Mouse (Mus musculus) heart, embryonic 14.5 days (tissue): ENCODE data around the gene Prkacb. TPM values are rescaled to one million over a fixed set of nuclear protein-coding genes. Genes with fewer than 3 reads are reported as not detected.

Source experiments
- ATAC-seq: fragments of 200-750 bp; cut with Nextera tagmentation; 2 replicates; pipeline ENCODE4 v1.8.0; 2017; ENCODE audit warnings: low read depth, moderate TSS enrichment; ENCODE audit not compliant: insufficient number of reproducible peaks, insufficient read depth, low FRiP score
- H3K27ac ChIP-seq, 2 experiments: fragments of 200-500 bp in 1 of 2; fragments of 300-500 bp in 1 of 2; sonication (generic) in 1 of 2; replicated peaks in 1 of 2; 2 replicates each; pipeline ENCODE4 v1.5.1; 2012 to 2014; ENCODE audit warnings: low read depth in 2 of 2, low read length in 2 of 2, control low read depth in 1 of 2, mild to moderate bottlenecking in 1 of 2, mixed read lengths in 1 of 2; ENCODE audit not compliant: control insufficient read depth in 1 of 2, insufficient read depth in 1 of 2
- H3K27me3 ChIP-seq: fragments of 300-500 bp; sonication (generic); 2 replicates; pipeline ENCODE4 v1.6.1; 2014; ENCODE audit warnings: mild to moderate bottlenecking, low read length, control low read depth; ENCODE audit not compliant: control insufficient read depth, insufficient read depth
- H3K36me3 ChIP-seq: fragments of 300-500 bp; sonication (generic); 2 replicates; pipeline ENCODE4 v1.6.1; 2014; ENCODE audit warnings: mild to moderate bottlenecking, control low read depth, low read length, mixed read lengths; ENCODE audit not compliant: control insufficient read depth, insufficient read depth
- H3K4me1 ChIP-seq, 2 experiments: fragments of 200-500 bp in 1 of 2; fragments of 300-500 bp in 1 of 2; sonication (generic) in 1 of 2; 2 replicates each; pipeline ENCODE4 v1.6.1; 2012 to 2014; ENCODE audit warnings: low read length in 2 of 2, control low read depth in 1 of 2, mixed read lengths in 1 of 2; ENCODE audit not compliant: control insufficient read depth in 2 of 2, insufficient read depth in 2 of 2
- H3K4me2 ChIP-seq: fragments of 300-500 bp; sonication (generic); 2 replicates; pipeline ENCODE4 v1.6.1; 2014; ENCODE audit warnings: mild to moderate bottlenecking, low read length
- H3K4me3 ChIP-seq, 2 experiments: fragments of 200-500 bp in 1 of 2; fragments of 300-500 bp in 1 of 2; sonication (generic) in 1 of 2; 2 replicates each; pipeline ENCODE4 v1.5.1; 2012 to 2014; ENCODE audit warnings: low read length in 2 of 2, mild to moderate bottlenecking in 2 of 2, control low read depth in 1 of 2, low read depth in 1 of 2, moderate library complexity in 1 of 2; ENCODE audit not compliant: control insufficient read depth in 1 of 2, insufficient read depth in 1 of 2
- H3K9ac ChIP-seq: fragments of 300-500 bp; sonication (generic); 2 replicates; pipeline ENCODE4 v1.6.1; 2014; ENCODE audit warnings: mild to moderate bottlenecking, low read length
- H3K9me3 ChIP-seq: fragments of 300-500 bp; sonication (generic); 2 replicates; pipeline ENCODE4 v1.6.1; 2016; ENCODE audit warnings: low read length, control low read depth; ENCODE audit not compliant: control insufficient read depth
- WGBS: fragments of 180-500 bp; shearing (Covaris S2); extraction: QIAGEN DNeasy Blood & Tissue Kit; methylation state at CpG from one replicate; pipeline ENCODE4 v1.1.7; 2014; 5-methylcytosine and 5-hydroxymethylcytosine counted together
- polyA plus RNA-seq: library from polyadenylated mRNA; unstranded; fragments of >200 nt; fragmentation: Nextera tagmentation; extraction: Ambion mirVana; gene quantifications from 2 replicates; pipeline ENCODE4 v1.2.1, GENCODE M21; 2014

The Prkacb gene
- polyA plus RNA-seq, 1 experiment from 2014 or later, result 59.0 TPM

- H3K9me3 ChIP-seq, result no peaks in the 10 kb centered on the region
- no peaks in the 10 kb centered on the region for H3K27me3 ChIP-seq
- no peak overlapping the region for H3K4me3 ChIP-seq
- 77% methylated on average over 3 of the region's 3 CpGs for WGBS
- no peak overlapping the region for H3K9ac ChIP-seq
- no peak overlapping the region for H3K27ac ChIP-seq
- peaks cover 9% of the 10 kb centered on the region for H3K36me3 ChIP-seq
- no peak for ATAC-seq
- no peaks in the 10 kb centered on the region for H3K4me1 ChIP-seq
- H3K4me2 ChIP-seq, result no peak overlapping the region
Observed at GRCm38 (mm10) chr3:146792144-146792748, 20.5 kb downstream of the Prkacb start.

GRCm38 (mm10) chr3:146784233-146784632, 28.6 kb downstream of the Prkacb start:
- Histone ChIP-seq H3K4me1 (peaks cover 5 to 11% of the 10 kb centered on the region in 2 experiments; a peak in 3 of 4 replicates), H3K4me3 (no peak overlapping the region), H3K9ac (no peak overlapping the region), H3K9me3 (no peaks in the 10 kb centered on the region), H3K27me3 (no peaks in the 10 kb centered on the region), H3K27ac (no peak overlapping the region), H3K4me2 (no peak overlapping the region), H3K36me3 (no peaks in the 10 kb centered on the region)
- ATAC-seq, result no peak
- WGBS, result 73% methylated on average over 3 of the region's 3 CpGs

- H3K27ac ChIP-seq, result no peak overlapping the region
- H3K27me3 ChIP-seq, result no peaks in the 10 kb centered on the region
- H3K4me2 ChIP-seq, result no peak overlapping the region
- no peaks in the 10 kb centered on the region for H3K36me3 ChIP-seq
- peaks cover 7 to 14% of the 10 kb centered on the region in 2 experiments for H3K4me1 ChIP-seq
- 66% methylated on average over 7 of the region's 7 CpGs for WGBS
- no peaks in the 10 kb centered on the region for H3K9me3 ChIP-seq
- H3K9ac ChIP-seq, result no peak overlapping the region
- no peak for ATAC-seq
- no peak overlapping the region for H3K4me3 ChIP-seq
Observed at GRCm38 (mm10) chr3:146783645-146784225, 29.1 kb downstream of the Prkacb start.

GRCm38 (mm10) chr3:146782548-146782947, 30.2 kb downstream of the Prkacb start:
- Histone ChIP-seq H3K36me3 (no peaks in the 10 kb centered on the region), H3K9ac (no peak overlapping the region), H3K27me3 (no peaks in the 10 kb centered on the region), H3K4me1 (peaks cover 7 to 22% of the 10 kb centered on the region in 2 experiments), H3K4me3 (no peak overlapping the region), H3K9me3 (no peaks in the 10 kb centered on the region), H3K27ac (peak overlapping the region in 1 of 2 experiments; percentile 10; a peak in 1 of 4 replicates), H3K4me2 (no peak overlapping the region)
- no peak for ATAC-seq
- WGBS, result 9% methylated on average over 6 of the region's 6 CpGs

GRCm38 (mm10) chr3:146781131-146781530, 31.7 kb downstream of the Prkacb start:
- ATAC-seq, result no peak

GRCm38 (mm10) chr3:146780241-146780640, 32.5 kb downstream of the Prkacb start:
- Histone ChIP-seq H3K4me3 (no peak overlapping the region), H3K9me3 (no peaks in the 10 kb centered on the region), H3K36me3 (no peaks in the 10 kb centered on the region), H3K4me1 (peaks cover 7 to 22% of the 10 kb centered on the region in 2 experiments), H3K4me2 (no peak overlapping the region), H3K27ac (no peak overlapping the region), H3K27me3 (no peaks in the 10 kb centered on the region), H3K9ac (no peak overlapping the region)
- no peak for ATAC-seq
- 79% methylated on average over 3 of the region's 3 CpGs for WGBS

More at GRCm38 (mm10) chr3:146781131-146781530, 31.7 kb downstream of the Prkacb start:
- H3K9me3 ChIP-seq, result no peaks in the 10 kb centered on the region
- H3K27ac ChIP-seq, result peak overlapping the region; percentile 28 to 75; a peak in 3 of 4 replicates
- peak overlapping the region; percentile 5 to 10; a peak in 2 of 4 replicates for H3K4me3 ChIP-seq
- peak overlapping the region; percentile 61 for H3K4me2 ChIP-seq
- peaks cover 7 to 22% of the 10 kb centered on the region in 2 experiments for H3K4me1 ChIP-seq
- H3K27me3 ChIP-seq, result no peaks in the 10 kb centered on the region
- H3K9ac ChIP-seq, result peak overlapping the region; percentile 52
- no peaks in the 10 kb centered on the region for H3K36me3 ChIP-seq
- 12% methylated on average over 11 of the region's 11 CpGs for WGBS

GRCm38 (mm10) chr3:146778913-146779312, 33.9 kb downstream of the Prkacb start:
- no peak for ATAC-seq
- no peaks in the 10 kb centered on the region for H3K27me3 ChIP-seq
- 74% methylated on average over 8 of the region's 8 CpGs for WGBS
- peaks cover 7 to 22% of the 10 kb centered on the region in 2 experiments for H3K4me1 ChIP-seq
- H3K36me3 ChIP-seq, result no peaks in the 10 kb centered on the region
- H3K9ac ChIP-seq, result no peak overlapping the region
- H3K9me3 ChIP-seq, result no peaks in the 10 kb centered on the region
- peak overlapping the region; percentile 20 to 24; a peak in 1 of 4 replicates for H3K27ac ChIP-seq
- no peak overlapping the region for H3K4me2 ChIP-seq
- H3K4me3 ChIP-seq, result no peak overlapping the region
